Mouse (Mus musculus) olfactory bulb, adult 2 months (tissue): ENCODE data around the gene Bag6.

Experiments used
- CTCF ChIP-seq: fragments of 200-500 bp; IDR thresholded peaks from 2 replicates; pipeline ENCODE4 v1.5.1; 2012; ENCODE audit warnings: low read depth, mild to moderate bottlenecking, low read length, moderate library complexity; ENCODE audit not compliant: insufficient read depth
- POLR2A ChIP-seq: fragments of 200-500 bp; IDR thresholded peaks from 2 replicates; pipeline ENCODE4 v1.6.1; 2012; ENCODE audit warnings: mild to moderate bottlenecking, low read depth, low read length, moderate library complexity; ENCODE audit not compliant: insufficient read depth

DNA sequence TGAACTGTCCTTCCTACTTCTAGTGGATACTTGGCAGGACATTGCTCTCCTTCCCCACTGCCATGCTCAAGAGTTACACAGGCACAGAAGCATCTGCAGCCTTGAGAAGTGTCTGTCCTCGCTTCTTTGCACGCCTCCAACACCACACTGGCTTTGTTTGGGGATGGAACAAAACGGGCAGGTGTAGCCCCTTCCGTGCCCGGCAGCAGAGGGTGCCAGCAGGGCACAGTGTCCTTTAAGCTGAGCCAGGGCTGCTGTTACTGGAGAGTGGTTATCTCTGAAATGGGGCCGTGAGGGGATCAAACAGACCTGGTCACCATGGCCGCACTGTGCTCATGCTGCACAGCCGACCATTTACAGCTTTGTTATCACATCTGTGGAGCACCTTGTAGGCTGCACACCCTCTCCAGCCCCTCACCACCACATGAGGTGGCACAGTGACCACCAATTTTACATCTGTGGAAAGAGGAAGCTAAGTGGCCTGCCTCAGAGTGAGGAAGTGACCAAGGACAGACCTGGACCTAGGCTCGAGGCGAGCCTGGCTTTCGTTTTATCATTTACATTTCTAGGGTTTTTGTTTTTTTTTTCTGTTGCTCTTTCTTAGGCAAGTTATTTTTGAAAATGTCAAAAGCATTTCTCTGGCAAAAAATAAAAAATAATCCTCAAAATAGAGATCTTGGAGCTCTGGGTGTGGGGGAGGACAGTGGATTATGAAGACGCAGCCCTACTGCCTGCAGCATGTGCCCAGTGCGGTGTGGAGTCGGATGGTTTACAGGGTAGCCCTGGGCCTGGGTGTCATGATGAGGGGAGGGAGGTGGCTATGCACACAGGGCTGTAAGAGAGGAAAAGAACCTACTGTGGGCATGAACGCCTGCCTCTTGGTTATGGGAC is 40.3 kb upstream of the Bag6 start:
- TF ChIP-seq CTCF: no peak
- TF ChIP-seq POLR2A: no peak
